Mouse (Mus musculus): ENCODE results near the gene Gm3543. TPM values are rescaled to one million over a fixed set of nuclear protein-coding genes. Genes with fewer than 3 reads are reported as not detected.
"Not testable (repeated sequence)": the region's sequence is repeated elsewhere in the genome, so short reads cannot be mapped to it uniquely, and the experiment has no call there.

Gm3543 gene
- polyA plus RNA-seq (2012; rRNA removed), result not detected in 2 replicates

GRCm38 (mm10) chr14:41983225-41983624 is at the start of gene Gm3543:
Gm3543 (minus strand) TSS chr14:41983325.
- H3K4me3 ChIP-seq (ENCODE audit: extremely low read depth, insufficient read depth, insufficient read length); H3K27ac ChIP-seq (ENCODE audit: insufficient read depth, low read length); H3K27me3 ChIP-seq (ENCODE audit: control insufficient read depth, insufficient read depth, low read length); H3K4me1 ChIP-seq (ENCODE audit: control insufficient read depth, insufficient read depth, insufficient read length); DNase-seq (ENCODE audit: low read depth in 1 of 2, low spot score in 2 of 2); H3K36me3 ChIP-seq (ENCODE audit: control insufficient read depth, insufficient read depth, low read length): not testable (repeated sequence)
- WGBS, result 67% methylated on average over 1 of the region's 1 CpGs

- 70% methylated on average over 3 of the region's 3 CpGs for WGBS
- DNase-seq (ENCODE audit: low read depth in 1 of 2, low spot score in 2 of 2); H3K4me3 ChIP-seq (ENCODE audit: extremely low read depth, insufficient read depth, insufficient read length); H3K27me3 ChIP-seq (ENCODE audit: control insufficient read depth, insufficient read depth, low read length); H3K4me1 ChIP-seq (ENCODE audit: control insufficient read depth, insufficient read depth, insufficient read length); H3K27ac ChIP-seq (ENCODE audit: insufficient read depth, low read length); H3K36me3 ChIP-seq (ENCODE audit: control insufficient read depth, insufficient read depth, low read length): not testable (repeated sequence)
These were observed 14.5 kb downstream of the Gm3543 start for GRCm38 (mm10) chr14:41968596-41968995.

- not testable (repeated sequence) for H3K27ac ChIP-seq (ENCODE audit: insufficient read depth, low read length); H3K27me3 ChIP-seq (ENCODE audit: control insufficient read depth, insufficient read depth, low read length); H3K4me3 ChIP-seq (ENCODE audit: extremely low read depth, insufficient read depth, insufficient read length); H3K36me3 ChIP-seq (ENCODE audit: control insufficient read depth, insufficient read depth, low read length); DNase-seq (ENCODE audit: low read depth in 1 of 2, low spot score in 2 of 2); H3K4me1 ChIP-seq (ENCODE audit: control insufficient read depth, insufficient read depth, insufficient read length)
- 87% methylated on average over 1 of the region's 1 CpGs for WGBS
These were observed 15.3 kb downstream of the Gm3543 start, which contains the start of gene Gm6401 for GRCm38 (mm10) chr14:41967827-41968226. Gm6401 (minus strand) TSS chr14:41967927.

GRCm38 (mm10) chr14:41964095-41964494 is 19.0 kb downstream of the Gm3543 start:
- not testable (repeated sequence) for H3K4me3 ChIP-seq (ENCODE audit: extremely low read depth, insufficient read depth, insufficient read length); H3K4me1 ChIP-seq (ENCODE audit: control insufficient read depth, insufficient read depth, insufficient read length); H3K27ac ChIP-seq (ENCODE audit: insufficient read depth, low read length); DNase-seq (ENCODE audit: low read depth in 1 of 2, low spot score in 2 of 2); H3K27me3 ChIP-seq (ENCODE audit: control insufficient read depth, insufficient read depth, low read length); H3K36me3 ChIP-seq (ENCODE audit: control insufficient read depth, insufficient read depth, low read length)
- WGBS, result 68% methylated on average over 4 of the region's 4 CpGs

DNA sequence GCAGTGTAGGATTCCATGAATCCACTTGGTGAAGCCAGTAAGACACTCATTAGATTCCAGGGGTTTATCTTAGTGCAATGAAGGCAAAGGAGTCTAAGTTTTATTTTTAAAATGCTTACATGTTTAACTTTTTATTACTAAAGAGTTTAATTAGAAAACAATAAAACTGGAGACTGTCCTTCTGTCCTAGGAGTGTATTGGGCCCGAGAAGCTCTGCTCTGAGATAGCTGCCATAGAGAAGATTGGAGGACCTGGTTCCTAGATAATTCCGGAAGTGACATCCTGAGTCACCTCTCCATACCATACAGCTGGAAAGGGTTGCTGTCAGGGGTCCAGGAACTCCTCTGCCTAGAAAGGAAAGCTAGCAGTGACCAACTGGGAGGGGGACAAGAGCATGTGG is 39.4 kb downstream of the Gm3543 start, which contains the start of gene 1700024B05Rik:
Gene 1700024B05Rik, plus strand, starts transcription at position 301 of the 400 bp plus-strand sequence.
- not testable (repeated sequence) for H3K27me3 ChIP-seq (ENCODE audit: control insufficient read depth, insufficient read depth, low read length); DNase-seq (ENCODE audit: low read depth in 1 of 2, low spot score in 2 of 2); H3K27ac ChIP-seq (ENCODE audit: insufficient read depth, low read length); H3K4me3 ChIP-seq (ENCODE audit: extremely low read depth, insufficient read depth, insufficient read length); H3K4me1 ChIP-seq (ENCODE audit: control insufficient read depth, insufficient read depth, insufficient read length); H3K36me3 ChIP-seq (ENCODE audit: control insufficient read depth, insufficient read depth, low read length)
- 70% methylated on average over 2 of the region's 2 CpGs for WGBS

Other genes with a start within 250 kb of the Gm3543 start
- gene Gm7929, start 232.7 kb downstream of the Gm3543 start, polyA plus RNA-seq (2012; rRNA removed), result not detected in 2 replicates
- gene Gm47189, start 210.9 kb downstream of the Gm3543 start, polyA plus RNA-seq (2012; rRNA removed), result not detected in 2 replicates
- gene Gm7980, start 76.0 kb downstream of the Gm3543 start, polyA plus RNA-seq (2012; rRNA removed), result not detected in 2 replicates
- gene 1700049E17Rik1, start 58.4 kb downstream of the Gm3543 start, polyA plus RNA-seq (2012; rRNA removed), result not detected in 2 replicates
- not detected in 2 replicates for gene 1700024B05Rik, start 39.3 kb downstream of the Gm3543 start, polyA plus RNA-seq (2012; rRNA removed)
- gene Gm6401, start 15.4 kb downstream of the Gm3543 start, polyA plus RNA-seq (2012; rRNA removed), result not detected in 2 replicates
- gene Gm7951, start 134.0 kb upstream of the Gm3543 start, polyA plus RNA-seq (2012; rRNA removed), result not detected in 2 replicates
- gene Gm17027, start 179.3 kb upstream of the Gm3543 start, polyA plus RNA-seq (2012; rRNA removed), result not detected in 2 replicates
- not detected in 2 replicates for gene Gm3573, start 207.5 kb upstream of the Gm3543 start, polyA plus RNA-seq (2012; rRNA removed)

Measured in spleen, adult 2 months (tissue).